Mouse (Mus musculus): ENCODE measurements around the gene Sde2. TPM values are rescaled to one million over a fixed set of nuclear protein-coding genes. Genes with fewer than 3 reads are reported as not detected.
"Not testable (repeated sequence)": the region's sequence is repeated elsewhere in the genome, so short reads cannot be mapped to it uniquely, and the experiment has no call there.

The Sde2 gene
- polyA plus RNA-seq, 1 experiment from 2014 or later, result 40.5 TPM

- Histone ChIP-seq H3K9me3 (no peaks in the 10 kb centered on the region), H3K4me2 (replicated peaks) (no peak overlapping the region), H3K9ac (no peak overlapping the region), H3K27ac (no peak overlapping the region), H3K36me3 (no peaks in the 10 kb centered on the region), H3K4me1 (peaks cover 14% of the 10 kb centered on the region; the same call in 1 of the 2 replicates), H3K4me3 (no peak overlapping the region), H3K27me3 (replicated peaks) (no peaks in the 10 kb centered on the region)
- WGBS, result 81% methylated on average over 2 of the region's 2 CpGs
- ATAC-seq (ENCODE audit: low FRiP score, low read depth), result no peak
Observed at GRCm38 (mm10) chr1:180818000-180818399, 32.9 kb upstream of the Sde2 start.

- no peak for ATAC-seq (ENCODE audit: low FRiP score, low read depth)
- no peaks in the 10 kb centered on the region for H3K36me3 ChIP-seq
- H3K9ac ChIP-seq, result no peak overlapping the region
- no peaks in the 10 kb centered on the region for H3K9me3 ChIP-seq
- no peak overlapping the region for H3K27ac ChIP-seq
- no peak overlapping the region for H3K4me2 ChIP-seq (replicated peaks)
- H3K27me3 ChIP-seq (replicated peaks), result no peaks in the 10 kb centered on the region
- no peak overlapping the region for H3K4me3 ChIP-seq
- H3K4me1 ChIP-seq, result 0 out of 2 replicates have a peak, but pooled peaks cover under 1% of the 10 kb centered on the region
- 88% methylated on average over 6 of the region's 6 CpGs for WGBS
Observed at GRCm38 (mm10) chr1:180821101-180821500, 29.8 kb upstream of the Sde2 start.

- 84% methylated on average over 5 of the region's 5 CpGs for WGBS
- no peak for ATAC-seq (ENCODE audit: low FRiP score, low read depth)
Observed at GRCm38 (mm10) chr1:180822276-180822675, 28.7 kb upstream of the Sde2 start.

GRCm38 (mm10) chr1:180823716-180824115 lies 27.2 kb upstream of the Sde2 start:
- no peak overlapping the region for H3K4me2 ChIP-seq (replicated peaks)
- H3K36me3 ChIP-seq, result no peaks in the 10 kb centered on the region
- no peaks in the 10 kb centered on the region for H3K9me3 ChIP-seq
- ATAC-seq (ENCODE audit: low FRiP score, low read depth), result no peak
- H3K4me3 ChIP-seq, result no peak overlapping the region
- H3K9ac ChIP-seq, result no peak overlapping the region
- no peaks in the 10 kb centered on the region for H3K27me3 ChIP-seq (replicated peaks)
- no peak overlapping the region for H3K27ac ChIP-seq
- no peaks in the 10 kb centered on the region for H3K4me1 ChIP-seq
- WGBS, result 84% methylated on average over 3 of the region's 3 CpGs

More at GRCm38 (mm10) chr1:180822276-180822675, 28.7 kb upstream of the Sde2 start:
- H3K9ac ChIP-seq, result no peak overlapping the region
- no peaks in the 10 kb centered on the region for H3K4me1 ChIP-seq
- no peak overlapping the region for H3K4me3 ChIP-seq
- H3K4me2 ChIP-seq (replicated peaks), result no peak overlapping the region
- H3K9me3 ChIP-seq, result no peaks in the 10 kb centered on the region
- no peaks in the 10 kb centered on the region for H3K36me3 ChIP-seq
- no peak overlapping the region for H3K27ac ChIP-seq
- no peaks in the 10 kb centered on the region for H3K27me3 ChIP-seq (replicated peaks)

- H3K9ac ChIP-seq, result no peak overlapping the region
- H3K27ac ChIP-seq, result no peak overlapping the region
- H3K4me2 ChIP-seq (replicated peaks), result no peak overlapping the region
- no peaks in the 10 kb centered on the region for H3K27me3 ChIP-seq (replicated peaks)
- no peaks in the 10 kb centered on the region for H3K4me1 ChIP-seq
- no peak for ATAC-seq (ENCODE audit: low FRiP score, low read depth)
- 78% methylated on average over 3 of the region's 3 CpGs for WGBS
- no peaks in the 10 kb centered on the region for H3K36me3 ChIP-seq
- H3K9me3 ChIP-seq, result no peaks in the 10 kb centered on the region
- H3K4me3 ChIP-seq, result no peak overlapping the region
Observed at GRCm38 (mm10) chr1:180824721-180825120, 26.2 kb upstream of the Sde2 start.

GRCm38 (mm10) chr1:180826634-180827033 lies 24.3 kb upstream of the Sde2 start:
- H3K4me2 ChIP-seq (replicated peaks), result no peak overlapping the region
- H3K4me3 ChIP-seq, result no peak overlapping the region
- ATAC-seq (ENCODE audit: low FRiP score, low read depth), result no peak
- H3K27me3 ChIP-seq (replicated peaks), result no peaks in the 10 kb centered on the region
- H3K36me3 ChIP-seq, result no peaks in the 10 kb centered on the region
- H3K9ac ChIP-seq, result no peak overlapping the region
- peaks cover 7% of the 10 kb centered on the region; the same call in 1 of the 2 replicates for H3K4me1 ChIP-seq
- H3K9me3 ChIP-seq, result no peaks in the 10 kb centered on the region
- WGBS, result 94% methylated on average over 4 of the region's 4 CpGs
- no peak overlapping the region for H3K27ac ChIP-seq

GRCm38 (mm10) chr1:180829775-180830174 lies 21.2 kb upstream of the Sde2 start:
- ATAC-seq (ENCODE audit: low FRiP score, low read depth), result no peak
- Histone ChIP-seq H3K36me3 (no peaks in the 10 kb centered on the region), H3K4me3 (no peak overlapping the region), H3K9me3 (no peaks in the 10 kb centered on the region), H3K4me2 (replicated peaks) (no peak overlapping the region), H3K9ac (no peak overlapping the region), H3K4me1 (peaks cover 7% of the 10 kb centered on the region; the same call in 1 of the 2 replicates), H3K27me3 (replicated peaks) (no peaks in the 10 kb centered on the region), H3K27ac (no peak overlapping the region)
- WGBS, result 82% methylated on average over 11 of the region's 11 CpGs

- H3K4me1 ChIP-seq, result peaks cover 7% of the 10 kb centered on the region; the same call in 1 of the 2 replicates
- H3K36me3 ChIP-seq, result no peaks in the 10 kb centered on the region
- H3K4me3 ChIP-seq, result no peak overlapping the region
- H3K4me2 ChIP-seq (replicated peaks), result no peak overlapping the region
- WGBS, result 87% methylated on average over 11 of the region's 11 CpGs
- no peak for ATAC-seq (ENCODE audit: low FRiP score, low read depth)
- H3K27me3 ChIP-seq (replicated peaks), result no peaks in the 10 kb centered on the region
- no peak overlapping the region for H3K9ac ChIP-seq
- H3K9me3 ChIP-seq, result no peaks in the 10 kb centered on the region
- no peak overlapping the region for H3K27ac ChIP-seq
Observed at GRCm38 (mm10) chr1:180830175-180830574, 20.8 kb upstream of the Sde2 start.

GRCm38 (mm10) chr1:180830588-180831346 lies 20.2 kb upstream of the Sde2 start:
- Histone ChIP-seq H3K4me1 (peaks cover 7% of the 10 kb centered on the region; the same call in 1 of the 2 replicates), H3K9me3 (no peaks in the 10 kb centered on the region), H3K27ac (no peak overlapping the region), H3K4me3 (no peak overlapping the region), H3K36me3 (no peaks in the 10 kb centered on the region), H3K4me2 (replicated peaks) (no peak overlapping the region), H3K27me3 (replicated peaks) (no peaks in the 10 kb centered on the region), H3K9ac (no peak overlapping the region)
- no peak for ATAC-seq (ENCODE audit: low FRiP score, low read depth)
- 52% methylated on average over 14 of the region's 14 CpGs for WGBS

GRCm38 (mm10) chr1:180835273-180836015 lies 15.5 kb upstream of the Sde2 start:
- ATAC-seq (ENCODE audit: low FRiP score, low read depth), result no peak
- Histone ChIP-seq H3K9ac (no peak overlapping the region), H3K4me3 (no peak overlapping the region), H3K36me3 (no peaks in the 10 kb centered on the region), H3K4me2 (replicated peaks) (no peak overlapping the region), H3K27ac (no peak overlapping the region), H3K9me3 (no peaks in the 10 kb centered on the region), H3K27me3 (replicated peaks) (no peaks in the 10 kb centered on the region), H3K4me1 (peaks cover 2% of the 10 kb centered on the region; the same call in 1 of the 2 replicates)
- 84% methylated on average over 10 of the region's 10 CpGs for WGBS

GRCm38 (mm10) chr1:180836467-180836866 lies 14.5 kb upstream of the Sde2 start:
- H3K27me3 ChIP-seq (replicated peaks); H3K9ac ChIP-seq; H3K36me3 ChIP-seq; H3K9me3 ChIP-seq; ATAC-seq (ENCODE audit: low FRiP score, low read depth); H3K4me2 ChIP-seq (replicated peaks); H3K4me3 ChIP-seq; H3K27ac ChIP-seq; H3K4me1 ChIP-seq: not testable (repeated sequence)
- 86% methylated on average over 8 of the region's 8 CpGs for WGBS

GRCm38 (mm10) chr1:180837186-180837585 lies 13.7 kb upstream of the Sde2 start:
- 91% methylated on average over 5 of the region's 5 CpGs for WGBS
- Histone ChIP-seq H3K4me1 (no peaks in the 10 kb centered on the region), H3K9ac (no peak overlapping the region), H3K27ac (no peak overlapping the region), H3K4me2 (replicated peaks) (no peak overlapping the region), H3K27me3 (replicated peaks) (no peaks in the 10 kb centered on the region), H3K9me3 (no peaks in the 10 kb centered on the region), H3K4me3 (no peak overlapping the region), H3K36me3 (no peaks in the 10 kb centered on the region)
- no peak for ATAC-seq (ENCODE audit: low FRiP score, low read depth)
